ENCODE assay signal across 13 mouse cellular contexts in genomic region chr2:107968526-107968925, GRCm38 (mm10).
A peak's percentile ranks its signal among the peaks of the same experiment; 100 is the strongest.
DNase-seq lines count a peak whose midpoint lies in the region; ATAC-seq and TF ChIP-seq lines count a peak whose summit lies in the region.
"Had no signal": no experiment of that assay in that cellular context is flagged by ENCODE, and none has a peak within 500 bp of the region (broad histone marks: within the 10 kb centered on the region; RNA-seq: fewer than 3 reads in every experiment).

No protein-coding gene starts in this region.

- H3K4me2 ChIP-seq in hindbrain, embryonic 16.5 days (ENCODE audit: low read length) = no peak overlapping the region
- H3K4me2 ChIP-seq: heart, embryonic 12.5 days; liver, embryonic 13.5 days; neural tube, embryonic 13.5 days had no signal

- H3K36me3 ChIP-seq in hindbrain, embryonic 16.5 days (ENCODE audit: control insufficient read depth, insufficient read depth, low read length) = no peaks in the 10 kb centered on the region
- H3K36me3 ChIP-seq in hindbrain, embryonic 10.5 days = no peaks in the 10 kb centered on the region
- H3K36me3 ChIP-seq: heart, embryonic 12.5 days; liver, embryonic 13.5 days; neural tube, embryonic 13.5 days had no signal

- no peaks in the 10 kb centered on the region for H3K9me3 ChIP-seq in hindbrain, embryonic 16.5 days (ENCODE audit: control insufficient read depth, low read length)
- H3K9me3 ChIP-seq in hindbrain, embryonic 10.5 days = no peaks in the 10 kb centered on the region
- H3K9me3 ChIP-seq: heart, embryonic 12.5 days; liver, embryonic 13.5 days; neural tube, embryonic 13.5 days had no signal

- WGBS in hindbrain, embryonic 16.5 days = 44% methylated on average over 2 of the region's 2 CpGs
- 57% methylated on average over 2 of the region's 2 CpGs for WGBS in hindbrain, embryonic 10.5 days
- WGBS in lung, adult 2 months = 47% methylated on average over 2 of the region's 2 CpGs

- TF ChIP-seq CTCF in lung, adult 2 months (IDR thresholded peaks at IDR 0.05; ENCODE audit: insufficient read depth, low read length) = no peak

- H3K4me3 ChIP-seq in hindbrain, embryonic 16.5 days (ENCODE audit: low read length) = no peak overlapping the region
- H3K4me3 ChIP-seq in hindbrain, embryonic 10.5 days = no peak overlapping the region
- no peak overlapping the region for H3K4me3 ChIP-seq in lung, adult 2 months (replicated peaks; ENCODE audit: extremely low read depth, low read depth, low read length)
- H3K4me3 ChIP-seq: heart, embryonic 12.5 days; liver, embryonic 13.5 days; neural tube, embryonic 13.5 days had no signal

- DNase-seq in hindbrain, embryonic 10.5 days (ENCODE audit: low spot score) = no peak
- peak; percentile 8 for DNase-seq in right cerebral cortex, adult 18-20 months
- DNase-seq in right cerebral cortex, postnatal 25 days = no peak
- peak; percentile 24 for DNase-seq in embryo, embryonic 9.5 days (ENCODE audit: extremely low spot score)
- no peak for DNase-seq in cerebellum, adult 9-10 months
- no peak for DNase-seq in lung, adult 2 months
- DNase-seq in adrenal gland, postnatal 10 days = no peak
- DNase-seq: kidney, adult 11 months; liver, embryonic 13.5 days; right cerebral cortex, postnatal 14 days had no signal

- no peaks in the 10 kb centered on the region for H3K27me3 ChIP-seq in hindbrain, embryonic 16.5 days (replicated peaks; ENCODE audit: control insufficient read depth, insufficient read depth, low read length)
- H3K27me3 ChIP-seq in hindbrain, embryonic 10.5 days (ENCODE audit: insufficient read depth, poor library complexity, severe bottlenecking) = no peaks in the 10 kb centered on the region
- H3K27me3 ChIP-seq: heart, embryonic 12.5 days; liver, embryonic 13.5 days; neural tube, embryonic 13.5 days had no signal

- no peak overlapping the region for H3K9ac ChIP-seq in hindbrain, embryonic 16.5 days (ENCODE audit: low read depth, low read length)
- H3K9ac ChIP-seq: heart, embryonic 12.5 days; liver, embryonic 13.5 days; neural tube, embryonic 13.5 days had no signal

- peak; percentile 40; the same call in 1 of the 2 replicates for ATAC-seq in hindbrain, embryonic 16.5 days

- no peaks in the 10 kb centered on the region for H3K4me1 ChIP-seq in hindbrain, embryonic 16.5 days (ENCODE audit: control insufficient read depth, insufficient read depth, low read depth, low read length)
- H3K4me1 ChIP-seq in hindbrain, embryonic 10.5 days (replicated peaks) = peaks cover 6% of the 10 kb centered on the region; the same call in 1 of the 2 replicates
- no peaks in the 10 kb centered on the region for H3K4me1 ChIP-seq in lung, adult 2 months (ENCODE audit: control insufficient read depth, insufficient read depth, low read length)
- H3K4me1 ChIP-seq: heart, embryonic 12.5 days; liver, embryonic 13.5 days; neural tube, embryonic 13.5 days had no signal

- no peak for TF ChIP-seq POLR2A in lung, adult 2 months (IDR thresholded peaks at IDR 0.05; ENCODE audit: borderline replicate concordance, extremely low read depth, low read depth, low read length)

- H3K27ac ChIP-seq in hindbrain, embryonic 16.5 days (ENCODE audit: low read depth, low read length) = no peak overlapping the region
- no peak overlapping the region for H3K27ac ChIP-seq in hindbrain, embryonic 10.5 days
- H3K27ac ChIP-seq: liver, embryonic 13.5 days; neural tube, embryonic 13.5 days had no signal

Comparison
In these comparisons a context has a peak if more than half of its experiments do, and no peak if none do; other contexts are left out.
1. DNase-seq: peak in right cerebral cortex, adult 18-20 months (single experiment) and embryo, embryonic 9.5 days (single experiment); none in hindbrain, embryonic 10.5 days (single experiment), right cerebral cortex, postnatal 25 days (single experiment), cerebellum, adult 9-10 months (single experiment), lung, adult 2 months (single experiment) and adrenal gland, postnatal 10 days (single experiment).